Mouse (Mus musculus) embryonic fibroblast, embryonic 13.5 days (primary cell): ENCODE measurements around the gene Tmem38b.

ENCODE experiments used
- CTCF ChIP-seq: IDR thresholded peaks from 2 replicates; pipeline ENCODE4 v1.5.1; 2011; ENCODE audit warnings: mild to moderate bottlenecking, control low read depth, low read length, moderate library complexity, borderline replicate concordance; ENCODE audit not compliant: insufficient read depth
- POLR2A ChIP-seq: IDR thresholded peaks from 2 replicates; pipeline ENCODE4 v1.6.1; 2011; ENCODE audit warnings: low read depth, mild to moderate bottlenecking, control low read depth, low read length, moderate library complexity

DNA sequence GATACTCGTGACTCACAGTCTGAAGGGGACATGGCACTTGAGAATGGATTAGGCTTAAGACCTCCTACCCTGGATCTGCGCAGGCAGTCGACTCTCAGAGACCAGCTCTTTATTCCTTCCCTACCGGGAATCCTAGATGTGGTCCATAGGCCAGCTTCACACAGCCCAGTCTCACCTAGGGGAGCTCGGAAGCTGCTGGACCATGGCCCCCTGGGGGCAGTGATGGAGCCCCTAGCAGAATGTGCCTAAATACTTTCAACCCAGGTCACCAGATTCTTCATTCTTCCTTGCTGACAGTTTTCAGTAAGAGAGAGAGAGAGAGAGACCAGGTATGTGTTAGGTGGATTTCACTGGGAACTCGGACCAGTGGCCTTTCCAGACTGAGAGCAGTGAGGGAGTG lies 36.3 kb downstream of the Tmem38b start:
- TF ChIP-seq CTCF, result no peak
- TF ChIP-seq POLR2A, result no peak
